Mouse (Mus musculus) thymus, postnatal 10 days (tissue): ENCODE results near the gene Babam2.
A peak's percentile ranks its signal among the peaks of the same experiment; 100 is the strongest.

Experiments
- DNase-seq, 2 experiments: peaks; one replicate each; pipeline ENCODE4 v3.0.0; 2021; ENCODE audit warnings: low spot score in 2 of 2

Gene Babam2

DNA sequence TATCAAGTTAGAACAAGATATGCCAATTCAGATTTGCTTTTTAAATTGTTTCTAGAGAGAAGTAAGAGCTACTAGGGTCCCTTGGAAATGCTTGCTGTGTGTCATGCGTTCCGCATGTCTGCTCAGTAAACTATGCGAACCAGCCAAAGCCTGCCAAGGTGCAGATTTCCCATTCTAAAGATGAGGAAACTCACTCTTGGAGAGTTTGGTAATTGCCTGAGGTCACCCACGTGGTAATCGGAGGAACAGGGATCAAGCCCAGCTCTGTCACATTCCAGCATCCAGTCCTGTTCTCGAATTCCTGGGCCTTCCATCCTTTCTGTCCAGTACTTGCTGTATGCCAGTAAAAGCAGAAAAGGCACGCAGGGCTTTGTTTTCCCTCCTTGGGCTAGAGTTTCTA, 345.7 kb downstream of the Babam2 start:
- DNase-seq = no peak

DNA sequence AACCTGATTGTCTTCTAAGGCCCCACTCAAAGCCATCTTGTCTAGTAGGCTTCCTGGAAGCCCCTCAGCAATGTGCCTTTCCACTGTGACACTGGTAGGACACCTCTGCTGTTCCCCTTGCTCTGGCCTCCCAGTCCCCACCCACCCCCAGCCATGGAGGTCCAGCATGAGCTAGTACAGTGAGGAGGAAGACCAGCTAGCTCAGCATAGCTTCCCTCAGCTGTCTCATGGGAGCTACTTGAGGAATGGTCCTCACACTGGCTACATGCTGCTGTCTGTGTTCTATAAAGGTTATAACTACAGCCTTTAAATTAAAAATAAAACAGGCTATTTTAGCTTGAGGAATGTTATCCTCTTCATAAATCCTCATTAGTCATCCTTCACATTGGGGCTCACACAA, 346.5 kb downstream of the Babam2 start:
- DNase-seq = no peak

DNA sequence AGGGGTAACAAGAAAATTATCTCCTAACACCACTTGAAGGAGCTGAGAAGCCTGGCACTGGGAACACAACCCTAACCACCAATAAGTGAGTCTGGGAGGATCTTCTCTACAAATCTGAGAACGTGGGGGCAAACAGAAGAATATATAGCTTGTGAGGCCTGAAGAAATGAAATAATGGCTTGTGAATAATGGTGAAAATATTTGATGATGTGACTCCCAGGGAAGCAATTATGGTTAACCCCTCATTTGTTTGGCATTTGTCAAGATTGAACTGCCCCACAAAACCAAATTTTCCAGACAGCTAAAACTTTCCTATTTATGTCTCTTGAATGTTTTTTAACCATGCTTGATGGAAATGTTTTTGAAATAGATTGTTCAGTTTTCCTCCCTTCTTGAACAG, 354.4 kb downstream of the Babam2 start:
- DNase-seq = no peak

DNA sequence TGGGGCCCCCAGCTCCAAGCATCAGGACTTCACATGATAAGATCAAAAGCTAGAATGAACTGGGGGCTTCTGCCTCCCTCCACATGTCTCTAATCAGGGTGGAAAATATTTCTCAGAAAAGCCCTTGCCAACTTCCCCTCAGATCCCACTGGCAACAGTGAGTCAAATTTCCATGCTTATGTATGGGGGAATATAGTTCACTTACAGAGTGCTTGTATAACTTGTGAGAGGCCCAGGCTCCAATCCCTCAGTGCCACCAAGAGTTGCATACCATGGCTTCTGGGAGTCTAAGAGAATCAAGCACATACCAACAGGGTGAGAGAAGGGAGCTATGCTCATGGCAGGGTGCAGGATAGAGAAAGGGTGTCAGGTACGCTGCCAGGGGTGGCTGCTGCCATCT, 355.0 kb downstream of the Babam2 start:
- no peak for DNase-seq

- peak in 1 of 2 experiments; percentile 5 for DNase-seq
Measured at GRCm38 (mm10) chr5:32053476-32053875, 356.0 kb downstream of the Babam2 start.

- no peak for DNase-seq
Measured at GRCm38 (mm10) chr5:32055676-32056075, 358.2 kb downstream of the Babam2 start.

DNA sequence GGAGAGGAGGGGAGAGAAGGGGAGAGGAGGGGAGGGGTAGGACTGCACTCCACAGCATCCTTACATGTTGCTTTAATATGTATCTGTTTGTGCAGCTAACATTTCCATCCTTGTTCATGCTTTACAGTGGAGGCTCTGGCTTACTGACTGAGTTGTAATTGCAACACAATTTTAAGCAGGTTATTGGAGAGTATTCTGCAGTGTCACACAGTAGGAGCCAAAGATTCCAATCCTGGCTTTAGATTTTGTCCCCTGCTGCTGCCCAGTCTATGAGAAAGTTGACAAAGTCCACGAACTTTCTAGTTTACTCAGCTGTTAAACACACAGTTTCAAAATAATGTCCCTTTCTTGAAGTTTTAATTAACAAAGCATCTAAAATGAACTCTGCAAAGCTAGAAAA, 358.6 kb downstream of the Babam2 start:
- DNase-seq = no peak

DNA sequence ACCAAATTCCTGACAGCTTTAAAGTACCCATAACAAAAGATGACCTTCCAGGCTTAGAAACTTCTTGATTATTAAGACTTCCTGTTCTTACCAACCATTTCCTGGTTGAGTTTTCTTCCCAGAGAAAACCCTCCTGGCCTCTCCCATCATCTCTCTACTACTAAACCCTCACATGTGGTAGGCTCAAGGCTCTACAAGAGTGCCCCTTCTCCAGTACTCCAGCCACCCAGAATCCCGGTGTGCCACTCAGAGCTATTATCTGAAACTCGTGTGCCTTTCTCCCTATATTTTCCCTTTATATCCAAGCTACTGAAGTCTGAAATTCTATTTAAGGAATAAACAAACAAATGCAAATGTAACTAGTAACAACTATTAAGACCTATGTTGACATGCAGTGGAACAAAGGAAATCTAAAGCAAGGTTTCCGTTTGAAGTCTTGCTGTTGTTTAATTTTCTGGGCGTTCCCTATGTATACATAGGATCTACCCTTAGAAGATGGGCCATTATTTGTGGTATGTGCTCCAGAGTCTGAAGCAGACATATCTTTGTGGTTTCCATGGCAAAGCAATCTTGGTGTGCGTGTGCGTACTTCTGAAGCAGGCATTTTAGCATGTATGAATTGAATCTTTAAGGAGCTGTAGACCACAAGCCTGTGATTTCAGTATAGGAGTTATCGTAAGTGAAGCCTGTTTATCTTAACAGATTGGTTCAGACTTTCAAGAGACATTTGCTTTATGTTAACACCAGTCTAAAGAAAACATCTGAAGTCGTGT, 361.2 kb downstream of the Babam2 start:
- DNase-seq = no peak

DNA sequence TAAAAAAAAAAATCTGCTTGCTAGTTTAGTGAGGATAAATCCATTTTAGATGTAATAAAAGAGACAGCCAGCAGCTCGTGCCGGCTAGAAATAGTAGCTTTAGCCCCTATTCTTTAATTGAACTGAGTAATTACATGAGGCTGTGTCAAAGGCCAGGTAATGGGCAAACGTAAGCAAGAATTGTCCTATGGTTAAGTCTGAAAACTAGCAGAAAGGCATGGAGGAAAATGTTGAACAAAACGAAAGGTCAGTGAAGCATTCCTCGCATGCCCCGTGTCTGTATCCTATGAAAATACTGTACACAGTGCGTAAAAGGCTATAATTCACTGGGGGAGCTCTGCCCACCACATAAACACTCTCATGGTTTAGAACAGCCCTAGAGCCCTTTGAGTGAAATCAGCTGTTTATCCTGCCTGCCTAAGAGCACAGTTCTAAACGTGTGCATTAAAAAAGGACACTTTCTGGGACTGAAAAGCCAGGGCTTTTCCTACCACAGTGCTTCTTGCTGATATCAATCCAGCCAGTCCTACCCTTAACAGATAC, 361.8 kb downstream of the Babam2 start:
- DNase-seq = no peak

DNA sequence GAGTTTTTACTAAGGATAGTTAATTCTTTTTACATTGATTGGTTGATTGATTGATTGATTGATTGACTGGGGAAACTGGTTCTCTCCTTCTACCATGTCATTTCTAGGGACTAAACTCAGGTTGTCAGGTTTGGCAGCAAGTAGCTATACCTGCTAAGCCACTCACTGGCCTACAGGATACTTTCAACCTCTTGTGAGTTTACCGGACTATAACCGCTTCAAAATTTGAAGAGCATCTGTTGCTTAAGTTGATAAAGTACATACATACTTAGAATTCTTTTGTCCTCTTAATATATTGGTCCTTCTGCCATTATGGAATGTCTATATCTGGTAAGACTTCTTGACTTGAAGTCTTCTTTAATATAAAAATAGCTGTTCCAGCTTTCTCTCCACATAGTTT, 363.0 kb downstream of the Babam2 start:
- DNase-seq = no peak

DNA sequence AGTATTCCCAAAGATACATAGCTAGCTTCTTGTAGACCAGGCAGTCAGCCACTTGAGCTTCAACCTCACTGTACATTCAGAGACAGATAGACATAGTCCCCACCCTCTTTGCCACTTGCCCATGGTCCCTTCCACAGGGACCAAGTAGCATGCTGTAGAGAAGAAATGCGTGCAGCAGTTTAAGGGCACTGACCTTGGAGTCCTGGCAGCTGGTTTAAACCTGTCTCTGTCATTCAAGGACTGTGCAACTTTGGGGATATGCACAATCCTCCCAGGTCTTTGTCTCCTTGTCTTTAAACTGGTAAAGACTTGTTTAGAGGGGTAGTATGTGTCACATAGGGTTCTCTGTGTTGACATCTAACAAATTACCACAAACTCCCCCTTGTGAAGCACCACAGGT, 364.4 kb downstream of the Babam2 start:
- no peak for DNase-seq

DNA sequence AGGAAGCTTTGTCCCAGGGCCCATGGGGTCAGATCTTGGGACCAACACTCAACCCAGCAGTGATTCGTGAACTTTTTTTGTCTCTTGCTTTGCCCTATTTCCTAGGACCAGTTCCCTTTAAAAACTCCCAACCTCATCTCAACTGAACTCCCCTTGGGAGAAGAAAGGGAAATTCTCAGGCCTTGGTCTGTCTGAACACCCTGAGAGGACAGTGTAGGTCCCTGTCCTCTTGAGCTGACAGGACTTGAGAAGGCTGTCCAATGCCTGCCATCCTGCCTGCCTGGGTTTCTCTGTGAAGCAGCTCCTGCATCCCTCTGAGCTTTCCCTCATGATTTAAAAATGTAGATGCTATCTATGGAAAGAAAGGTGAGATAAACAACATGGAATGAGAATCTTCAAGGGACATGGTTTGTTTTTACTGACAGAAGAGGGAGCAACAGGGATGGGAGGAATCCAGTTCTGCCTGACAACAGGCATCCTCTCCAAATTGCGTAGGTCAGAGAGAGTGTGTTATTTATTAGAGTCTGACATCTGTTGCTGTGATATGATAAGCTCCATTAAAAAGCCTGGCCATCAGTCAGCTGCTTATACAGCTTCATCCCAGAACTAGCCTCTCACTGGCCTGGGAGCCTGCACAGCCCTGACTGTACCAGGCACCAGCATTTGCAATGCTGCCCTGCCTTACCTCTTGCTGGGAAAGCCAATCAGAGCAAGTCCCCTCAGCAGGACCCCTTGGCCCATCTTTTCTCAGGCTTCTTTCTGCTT, 367.0 kb downstream of the Babam2 start:
- no peak for DNase-seq

DNA sequence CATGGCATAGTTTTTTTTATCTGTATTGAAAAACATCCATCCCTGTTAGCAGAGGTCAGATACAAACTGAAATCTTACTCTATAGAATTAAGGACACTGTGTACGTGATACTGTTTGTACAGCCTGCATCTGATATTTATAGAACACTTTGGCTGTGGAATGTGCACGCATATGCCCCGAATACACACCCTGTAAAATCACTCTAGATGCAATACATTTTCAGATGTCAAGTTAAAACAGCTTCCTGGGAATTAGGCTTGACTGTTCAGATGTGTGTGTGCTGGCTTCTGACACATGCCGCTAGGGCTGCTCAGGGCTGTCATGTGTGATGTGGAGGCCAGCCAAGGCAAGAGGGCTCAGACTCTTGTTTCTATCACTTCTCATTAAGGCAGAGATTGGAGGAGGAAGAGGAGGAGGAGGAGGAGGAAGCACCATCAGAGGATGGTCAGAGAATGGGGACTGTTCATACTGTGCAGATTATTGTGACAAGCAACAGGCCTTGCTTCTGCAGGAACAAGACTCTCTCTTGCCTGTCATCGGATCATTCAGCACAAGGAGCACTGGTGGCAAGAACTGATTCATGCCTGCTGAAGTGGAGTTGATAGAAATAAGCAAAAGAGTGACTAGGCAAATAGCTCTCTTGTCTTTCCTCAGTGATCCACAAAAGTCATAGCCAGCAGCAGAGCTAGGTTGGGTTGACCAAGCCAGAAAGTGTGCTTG, 368.7 kb downstream of the Babam2 start:
- DNase-seq = no peak

GRCm38 (mm10) chr5:32066839-32067238, 369.4 kb downstream of the Babam2 start:
- no peak for DNase-seq

DNA sequence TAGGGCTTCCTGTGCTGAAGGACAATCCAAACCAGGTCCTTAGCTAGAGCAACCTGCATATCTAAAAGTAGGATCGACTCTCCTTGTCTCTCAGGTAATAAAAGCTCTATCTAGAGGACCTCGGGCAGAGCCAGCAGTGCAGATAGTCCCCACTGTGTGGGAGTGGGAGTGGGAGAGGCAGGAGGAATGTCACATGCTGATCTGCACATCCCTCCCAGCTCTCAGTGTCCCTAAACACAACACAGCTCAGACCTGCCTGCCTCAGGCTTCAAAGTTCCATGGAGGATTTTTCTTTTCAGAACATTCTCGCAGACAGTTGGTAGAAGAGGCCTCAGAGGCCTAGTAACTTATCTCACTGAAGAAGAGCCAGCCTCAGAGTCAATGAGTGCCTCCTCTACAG, 371.1 kb downstream of the Babam2 start:
- no peak for DNase-seq

- DNase-seq = no peak
Measured at GRCm38 (mm10) chr5:32069096-32069495, 371.6 kb downstream of the Babam2 start.

DNA sequence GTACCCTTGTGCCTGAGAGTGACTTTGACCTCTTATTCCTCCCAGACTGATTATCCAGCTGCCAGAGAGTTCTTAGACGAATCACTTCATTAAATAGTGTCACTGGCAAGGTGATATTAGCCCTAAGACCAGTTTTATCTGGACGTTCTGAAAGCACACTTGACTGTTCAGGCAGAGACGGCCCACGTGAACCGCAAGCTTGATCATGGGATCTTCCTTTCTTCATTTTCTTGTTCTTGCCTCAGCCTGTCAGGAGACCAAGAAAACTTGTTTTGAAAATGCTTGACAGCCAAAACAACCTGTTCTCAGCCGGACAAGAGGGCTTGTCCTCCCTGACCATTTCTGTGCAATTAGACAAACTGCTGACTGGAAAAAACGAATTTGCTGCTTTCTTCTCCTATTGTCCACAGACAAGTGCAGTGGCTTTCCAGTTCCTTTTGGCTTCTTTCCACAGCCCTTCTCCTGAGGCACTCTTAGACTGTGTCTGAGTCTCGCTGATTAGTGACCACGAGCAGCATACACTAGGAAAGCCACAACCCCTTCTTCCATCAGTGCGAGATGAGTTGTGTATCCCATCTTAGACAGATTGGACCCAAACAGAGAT, 372.2 kb downstream of the Babam2 start:
- no peak for DNase-seq

- DNase-seq = no peak
Measured at GRCm38 (mm10) chr5:32070781-32071180, 373.3 kb downstream of the Babam2 start.

GRCm38 (mm10) chr5:32071314-32071713, 373.8 kb downstream of the Babam2 start:
- no peak for DNase-seq

DNA sequence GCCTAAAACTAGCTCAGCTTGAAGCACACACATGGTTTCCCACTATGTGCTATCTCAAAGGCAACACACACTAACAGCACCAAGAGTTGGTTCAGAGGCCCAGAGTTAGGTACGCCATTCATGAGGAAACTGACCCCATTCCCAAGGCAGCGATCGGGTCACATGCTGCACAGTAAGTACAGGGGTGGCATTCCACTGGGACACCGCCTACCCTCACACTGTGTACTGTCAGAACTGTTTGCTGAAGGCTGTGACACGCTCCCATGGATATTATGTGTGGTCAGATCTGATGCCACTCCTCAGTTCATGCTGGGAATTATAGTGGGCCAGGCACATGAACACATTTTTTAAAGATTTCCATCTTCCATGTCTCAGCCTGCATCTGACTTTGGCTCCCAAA, 374.3 kb downstream of the Babam2 start:
- DNase-seq = no peak

GRCm38 (mm10) chr5:32072877-32073276, 375.4 kb downstream of the Babam2 start:
- no peak for DNase-seq

GRCm38 (mm10) chr5:32074053-32074452, 376.6 kb downstream of the Babam2 start:
- DNase-seq = no peak
